Mouse (Mus musculus) large intestine, adult 2 months (tissue): Measurements from ENCODE around the gene Tgm6. TPM values are rescaled to one million over a fixed set of nuclear protein-coding genes. Genes with fewer than 3 reads are reported as not detected.

Source experiments
- DNase-seq: peaks from one replicate; pipeline ENCODE4 v3.0.0-alpha.2; 2012; ENCODE audit warnings: low read depth, low spot score
- WGBS: fragments of 180-500 bp; shearing (Covaris S2); methylation state at CpG from one replicate; pipeline ENCODE4 v1.1.7; 2018; 5-methylcytosine and 5-hydroxymethylcytosine counted together
- polyA plus RNA-seq: library from polyadenylated mRNA; depleted of rRNA; stranded (reverse); fragments of >200 nt; gene quantifications from 2 replicates; pipeline ENCODE4 v1.2.3, GENCODE M21; 2012; rRNA removed

The Tgm6 gene
- polyA plus RNA-seq, 1 experiment: not detected

DNA sequence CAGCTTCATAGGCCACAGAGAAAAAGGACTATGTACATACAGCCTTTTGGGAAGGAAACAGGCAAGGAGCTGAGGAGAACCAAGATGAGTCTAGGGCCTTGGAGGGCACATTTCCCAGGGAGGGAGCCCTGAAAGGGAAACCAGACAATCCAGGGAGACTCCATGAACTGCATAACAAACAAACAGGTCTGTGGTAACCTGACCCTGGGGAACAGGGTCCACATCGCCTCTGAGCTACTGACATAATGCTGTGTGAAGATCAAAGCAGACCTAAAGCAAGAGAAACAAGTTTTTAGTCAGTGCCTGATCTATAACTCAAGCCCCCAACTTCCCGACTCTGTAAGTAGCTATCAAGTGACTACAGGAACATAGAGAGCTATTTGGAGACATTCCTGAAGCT lies 59.5 kb downstream of the Tgm6 start:
- WGBS: 79% methylated on average over 2 of the region's 2 CpGs
- no peak for DNase-seq

DNA sequence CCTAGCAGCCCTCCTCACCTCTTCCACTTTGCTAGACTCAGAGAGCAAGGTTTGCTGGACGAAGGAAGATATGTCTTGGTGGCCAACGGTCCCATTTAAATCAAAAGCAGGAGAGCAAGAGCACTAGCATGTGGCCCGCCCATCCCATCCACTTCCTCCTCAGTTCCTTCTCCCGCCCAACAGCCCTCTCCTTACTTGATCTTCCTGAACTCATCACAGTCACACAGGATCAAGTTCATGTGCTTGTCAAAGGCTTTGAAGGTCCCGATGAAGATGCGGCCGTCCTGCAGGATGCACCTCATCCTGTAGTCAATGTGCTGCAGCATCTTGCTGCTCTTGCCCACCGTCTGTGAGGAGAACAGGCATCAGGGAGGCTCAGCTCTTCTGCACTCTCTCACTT lies 64.6 kb downstream of the Tgm6 start:
- 29% methylated on average over 8 of the region's 8 CpGs for WGBS
- no peak for DNase-seq

DNA sequence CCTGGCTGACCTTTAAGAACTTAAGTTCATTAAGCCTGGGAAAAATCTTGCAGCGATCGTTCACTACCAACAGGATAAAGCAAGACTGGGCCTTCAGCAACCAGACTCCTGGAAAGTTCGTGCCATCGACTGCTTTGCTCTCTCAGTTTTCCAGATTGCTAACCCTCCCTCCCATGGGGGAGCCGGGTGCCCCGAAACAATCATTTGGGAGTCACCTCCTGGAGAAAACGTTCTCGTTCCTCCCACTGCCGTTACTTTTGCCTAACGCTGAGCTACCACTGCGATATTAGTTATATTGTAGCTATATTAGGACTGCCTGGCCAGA lies 66.1 kb downstream of the Tgm6 start:
- DNase-seq: no peak

DNA sequence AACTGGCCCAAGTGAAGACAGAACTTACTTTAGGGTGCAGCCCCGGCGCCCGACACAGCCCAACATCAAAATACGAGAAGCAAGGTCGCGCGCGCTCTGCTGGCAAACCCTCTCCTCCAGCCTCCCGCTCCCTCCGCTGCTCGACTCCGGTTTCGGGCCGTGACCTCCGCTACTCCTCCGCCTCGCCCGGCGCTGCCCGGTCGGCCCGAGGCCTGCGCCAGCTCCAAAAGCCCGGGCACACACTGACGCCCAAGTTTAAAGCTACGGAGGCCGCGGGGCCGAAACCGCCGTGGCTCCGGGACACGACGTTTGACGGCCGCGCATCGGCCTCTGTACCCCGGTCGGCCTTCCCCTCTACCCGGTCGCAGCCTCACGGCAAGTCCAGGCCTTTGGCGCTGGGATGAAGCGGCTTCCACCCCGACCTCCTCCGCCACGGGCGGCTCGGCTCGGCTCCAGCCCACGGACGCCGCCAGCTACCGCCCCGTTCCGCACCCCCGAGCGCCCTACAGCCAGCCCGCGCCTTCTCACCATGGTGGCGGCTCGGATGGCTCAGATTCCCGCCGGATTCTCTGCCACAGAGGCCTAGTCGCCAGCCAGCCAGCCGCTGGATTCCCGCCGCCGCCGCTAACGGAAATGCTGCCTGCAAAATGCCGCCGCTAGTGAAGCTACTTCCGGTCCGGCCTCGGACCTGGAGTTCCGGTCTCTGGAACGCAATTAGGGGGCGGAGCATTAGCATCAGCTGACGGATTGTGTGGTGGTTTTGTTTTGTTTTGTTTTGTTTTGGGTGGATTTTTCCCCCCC lies 66.7 kb downstream of the Tgm6 start, which contains the start of gene Snrpb:
Snrpb (minus strand) TSS at position 698 of the 801 bp plus-strand sequence.
- DNase-seq: peak; percentile 76
- under 1% methylated on average over 81 of the region's 81 CpGs for WGBS

More for the DNA sequence above, 66.1 kb downstream of the Tgm6 start:
- WGBS: under 1% methylated on average over 11 of the region's 11 CpGs

DNA sequence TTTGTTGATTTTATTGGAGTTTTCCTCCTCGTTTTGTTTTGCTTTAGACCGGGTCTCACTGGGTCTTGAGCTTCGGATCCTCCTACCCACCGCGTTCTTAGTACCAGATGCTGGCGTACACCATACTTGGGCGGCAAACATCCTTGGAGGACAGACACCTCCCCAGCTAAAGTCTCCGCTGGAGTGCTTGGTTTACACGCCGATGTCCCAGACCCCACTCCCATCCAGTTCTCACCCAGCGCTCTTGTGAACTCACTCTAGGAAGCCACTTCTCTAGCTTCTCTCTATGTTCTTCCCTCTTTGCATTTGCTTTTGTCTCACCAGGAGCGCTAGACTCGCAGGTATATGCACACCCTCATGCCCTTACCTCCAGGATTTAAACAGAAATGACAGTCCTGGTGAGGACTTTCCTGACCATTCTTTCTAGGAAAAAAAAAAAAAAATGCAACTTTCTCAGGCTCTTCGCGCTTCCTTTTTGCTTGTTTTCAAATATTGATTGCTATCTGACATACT lies 67.3 kb downstream of the Tgm6 start:
- 1% methylated on average over 15 of the region's 15 CpGs for WGBS
- no peak for DNase-seq

DNA sequence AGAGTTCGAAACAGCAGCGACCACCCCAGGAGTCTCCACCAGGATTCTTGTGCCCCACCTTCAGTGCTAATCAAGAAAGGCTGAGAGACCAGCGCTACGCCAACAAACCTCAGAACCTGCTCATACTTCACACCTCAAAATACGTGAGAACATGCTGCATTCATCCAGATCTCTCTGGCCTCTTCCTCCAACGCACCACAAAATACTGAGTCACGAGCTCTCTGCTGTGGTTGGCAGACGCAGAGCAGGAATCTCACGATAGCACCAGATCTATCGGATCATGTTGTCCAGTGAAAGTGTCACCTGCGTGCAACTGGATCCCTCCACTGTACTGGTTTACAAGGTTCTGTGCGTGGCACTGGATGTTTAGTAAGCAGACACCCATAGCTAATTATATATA lies 76.2 kb downstream of the Tgm6 start:
- WGBS: 81% methylated on average over 12 of the region's 12 CpGs
- DNase-seq: no peak

DNA sequence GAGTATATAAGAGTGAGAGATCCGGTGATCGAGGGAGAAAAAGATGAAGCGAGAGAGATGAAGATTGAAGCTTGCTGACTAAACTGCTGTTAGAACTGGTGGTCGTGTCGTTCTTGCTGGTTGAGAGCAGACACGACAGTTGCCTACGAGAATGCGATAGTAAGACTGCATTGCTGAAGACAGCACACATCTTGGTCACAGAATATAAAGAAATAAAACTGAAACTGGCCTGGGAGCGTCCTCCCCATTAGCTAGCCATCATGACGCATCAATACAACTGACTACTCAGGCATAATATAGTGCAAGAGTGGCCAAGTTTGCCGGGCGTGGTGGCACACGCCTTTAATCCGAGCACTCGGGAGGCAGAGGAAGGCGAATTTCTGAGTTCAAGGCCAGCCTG lies 82.7 kb downstream of the Tgm6 start, which contains the start of gene Tmc2:
Tmc2 (plus strand) TSS at position 301 of the 400 bp plus-strand sequence.
- WGBS: 89% methylated on average over 16 of the region's 16 CpGs
- no peak for DNase-seq

DNA sequence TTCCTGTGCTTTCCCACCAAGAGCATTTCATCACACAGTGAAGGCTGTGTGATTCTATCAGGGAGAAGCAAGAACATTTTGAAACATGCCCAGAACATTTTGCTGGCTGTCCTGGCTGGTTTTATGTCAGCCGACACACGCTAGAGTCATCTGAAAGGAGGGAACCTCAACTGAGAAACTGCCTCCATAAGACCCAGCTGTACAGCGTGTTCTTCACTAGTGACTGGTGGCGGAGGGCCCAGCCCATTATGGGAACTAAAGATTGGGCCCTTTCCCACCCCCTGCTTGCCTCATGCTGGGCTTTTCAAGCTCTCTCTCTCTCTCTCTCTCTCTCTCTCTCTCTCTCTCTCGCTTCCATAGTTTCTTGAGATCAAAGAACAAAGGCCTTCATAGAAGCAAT lies 88.7 kb downstream of the Tgm6 start:
- no peak for DNase-seq
- WGBS: 80% methylated on average over 5 of the region's 5 CpGs

Other genes starting within 250 kb of the Tgm6 start
- 0.04 and 0.05 TPM in 2 replicates for gene Tgm3, start 100.1 kb upstream of the Tgm6 start, polyA plus RNA-seq
- 186 and 221 TPM in 2 replicates for gene Snrpb, start 67.0 kb downstream of the Tgm6 start, polyA plus RNA-seq
- not detected in 2 replicates for gene Tmc2, start 82.8 kb downstream of the Tgm6 start, polyA plus RNA-seq
- gene Nop56, start 162.0 kb downstream of the Tgm6 start, polyA plus RNA-seq: 57.1 and 75.1 TPM in 2 replicates
- gene Idh3b, start 172.1 kb downstream of the Tgm6 start, polyA plus RNA-seq: 224 and 301 TPM in 2 replicates
- gene Ebf4, start 182.8 kb downstream of the Tgm6 start, polyA plus RNA-seq: 0.63 and 1.0 TPM in 2 replicates